Mouse (Mus musculus) lung, adult 18-20 months (tissue): ENCODE measurements around the gene Proca1.

ENCODE experiments used
- DNase-seq, 2 experiments: peaks; one replicate each; pipeline ENCODE4 v3.0.0; 2022; ENCODE audit warnings: mixed read lengths in 2 of 2

The Proca1 gene

GRCm38 (mm10) chr11:78240193-78240857 lies 47.1 kb downstream of the Proca1 start:
- no peak for DNase-seq

- no peak for DNase-seq
These were observed 52.1 kb downstream of the Proca1 start for GRCm38 (mm10) chr11:78245261-78245626.

- peak; percentile 91 to 92 for DNase-seq
These were observed 52.6 kb downstream of the Proca1 start, which contains the start of the genes Sdf2 and Supt6 for GRCm38 (mm10) chr11:78245627-78246317. Gene Sdf2 (plus strand): TSS chr11:78245746. Gene Supt6 (minus strand): TSS chr11:78245987.

GRCm38 (mm10) chr11:78246318-78247011 lies 53.3 kb downstream of the Proca1 start:
- DNase-seq: no peak

GRCm38 (mm10) chr11:78247012-78247348 lies 53.8 kb downstream of the Proca1 start:
- no peak for DNase-seq

- DNase-seq: peak in 1 of 2 experiments; percentile 7
These were observed 54.5 kb downstream of the Proca1 start for GRCm38 (mm10) chr11:78247727-78248140.
